Mouse (Mus musculus): ENCODE measurements around the gene Arhgef19. TPM values are rescaled to one million over a fixed set of nuclear protein-coding genes. Genes with fewer than 3 reads are reported as not detected.

Gene Arhgef19
- polyA plus RNA-seq, 1 experiment from 2014 or later = 10.9 TPM

GRCm38 (mm10) chr4:141297934-141298333, 58.6 kb downstream of the Arhgef19 start:
- no peaks in the 10 kb centered on the region for H3K9me3 ChIP-seq (replicated peaks)
- H3K27me3 ChIP-seq = peaks cover 97% of the 10 kb centered on the region
- no peak overlapping the region for H3K27ac ChIP-seq
- no peak overlapping the region for H3K4me3 ChIP-seq
- peaks cover 26% of the 10 kb centered on the region for H3K4me1 ChIP-seq
- no peak for ATAC-seq (ENCODE audit: low FRiP score)
- H3K9ac ChIP-seq = no peak overlapping the region
- 72% methylated on average over 7 of the region's 7 CpGs for WGBS
- no peak overlapping the region for H3K4me2 ChIP-seq (replicated peaks)
- H3K36me3 ChIP-seq = no peaks in the 10 kb centered on the region

GRCm38 (mm10) chr4:141299356-141299755, 60.1 kb downstream of the Arhgef19 start:
- whole genome bisulfite sequencing = 54% methylated on average over 13 of the region's 13 CpGs
- H3K9me3 ChIP-seq (replicated peaks) = no peaks in the 10 kb centered on the region
- no peak overlapping the region for H3K27ac ChIP-seq
- H3K36me3 ChIP-seq = no peaks in the 10 kb centered on the region
- H3K4me1 ChIP-seq = peaks cover 34% of the 10 kb centered on the region
- peaks cover 97% of the 10 kb centered on the region for H3K27me3 ChIP-seq
- no peak overlapping the region for H3K4me2 ChIP-seq (replicated peaks)
- no peak overlapping the region for H3K4me3 ChIP-seq
- ATAC-seq (ENCODE audit: low FRiP score) = no peak
- H3K9ac ChIP-seq = no peak overlapping the region

GRCm38 (mm10) chr4:141300196-141300595, 60.9 kb downstream of the Arhgef19 start:
- Histone ChIP-seq H3K9ac (no peak overlapping the region), H3K4me3 (no peak overlapping the region), H3K27me3 (peaks cover 95% of the 10 kb centered on the region), H3K36me3 (no peaks in the 10 kb centered on the region), H3K9me3 (replicated peaks) (no peaks in the 10 kb centered on the region), H3K27ac (no peak overlapping the region), H3K4me2 (replicated peaks) (no peak overlapping the region), H3K4me1 (peaks cover 36% of the 10 kb centered on the region)
- ATAC-seq (ENCODE audit: low FRiP score) = no peak
- 68% methylated on average over 4 of the region's 4 CpGs for WGBS

GRCm38 (mm10) chr4:141301116-141301553, 61.8 kb downstream of the Arhgef19 start, which contains the start of gene Epha2:
TSS of gene Epha2 (plus strand) at chr4:141301240.
- H3K4me3 ChIP-seq = peak within 1 kb of the TSS; percentile 51
- no peaks in the 10 kb centered on the region for H3K36me3 ChIP-seq
- peak within 1 kb of the TSS; percentile 76 for H3K4me2 ChIP-seq (replicated peaks)
- no peaks in the 10 kb centered on the region for H3K9me3 ChIP-seq (replicated peaks)
- WGBS = under 1% methylated on average over 35 of the region's 35 CpGs
- no peak within 1 kb of the TSS for H3K27ac ChIP-seq
- H3K4me1 ChIP-seq = peaks cover 37% of the 10 kb centered on the region
- peak within 1 kb of the TSS; percentile 58 for H3K9ac ChIP-seq
- H3K27me3 ChIP-seq = peaks cover 86% of the 10 kb centered on the region
- ATAC-seq (ENCODE audit: low FRiP score) = peak; percentile 72

- Histone ChIP-seq H3K9ac (peak overlapping the region; percentile 58), H3K27ac (no peak overlapping the region), H3K9me3 (replicated peaks) (no peaks in the 10 kb centered on the region), H3K4me3 (peak overlapping the region; percentile 51), H3K4me2 (replicated peaks) (peak overlapping the region; percentile 76), H3K27me3 (peaks cover 80% of the 10 kb centered on the region), H3K36me3 (no peaks in the 10 kb centered on the region), H3K4me1 (peaks cover 44% of the 10 kb centered on the region)
- 1% methylated on average over 48 of the region's 51 CpGs for WGBS
- no peak for ATAC-seq (ENCODE audit: low FRiP score)
These were observed 62.5 kb downstream of the Arhgef19 start for GRCm38 (mm10) chr4:141301591-141302427.

GRCm38 (mm10) chr4:141302428-141303401, 63.4 kb downstream of the Arhgef19 start:
- Histone ChIP-seq H3K27me3 (peaks cover 71% of the 10 kb centered on the region), H3K4me3 (peak overlapping the region; percentile 51), H3K4me1 (peaks cover 46% of the 10 kb centered on the region), H3K9me3 (replicated peaks) (no peaks in the 10 kb centered on the region), H3K36me3 (no peaks in the 10 kb centered on the region), H3K9ac (peak overlapping the region; percentile 58), H3K4me2 (replicated peaks) (peak overlapping the region; percentile 76), H3K27ac (no peak overlapping the region)
- no peak for ATAC-seq (ENCODE audit: low FRiP score)
- WGBS = 7% methylated on average over 26 of the region's 27 CpGs

GRCm38 (mm10) chr4:141303402-141304222, 64.3 kb downstream of the Arhgef19 start:
- peaks cover 62% of the 10 kb centered on the region for H3K27me3 ChIP-seq
- H3K27ac ChIP-seq = no peak overlapping the region
- 46% methylated on average over 7 of the region's 7 CpGs for WGBS
- H3K4me1 ChIP-seq = peaks cover 46% of the 10 kb centered on the region
- peak overlapping the region; percentile 76 for H3K4me2 ChIP-seq (replicated peaks)
- no peak for ATAC-seq (ENCODE audit: low FRiP score)
- H3K9ac ChIP-seq = no peak overlapping the region
- no peaks in the 10 kb centered on the region for H3K36me3 ChIP-seq
- 0 out of 2 replicates have a peak overlapping the region, but pooled peaks have one; percentile 5 for H3K4me3 ChIP-seq
- no peaks in the 10 kb centered on the region for H3K9me3 ChIP-seq (replicated peaks)

- ATAC-seq (ENCODE audit: low FRiP score) = no peak
- H3K4me3 ChIP-seq = no peak overlapping the region
- no peaks in the 10 kb centered on the region for H3K9me3 ChIP-seq (replicated peaks)
- H3K27ac ChIP-seq = no peak overlapping the region
- WGBS = 90% methylated on average over 4 of the region's 4 CpGs
- H3K36me3 ChIP-seq = no peaks in the 10 kb centered on the region
- H3K27me3 ChIP-seq = peaks cover 56% of the 10 kb centered on the region
- no peak overlapping the region for H3K4me2 ChIP-seq (replicated peaks)
- H3K4me1 ChIP-seq = peaks cover 46% of the 10 kb centered on the region
- H3K9ac ChIP-seq = no peak overlapping the region
These were observed 64.9 kb downstream of the Arhgef19 start for GRCm38 (mm10) chr4:141304223-141304611.

- 12% methylated on average over 8 of the region's 8 CpGs for WGBS
- Histone ChIP-seq H3K4me3 (no peak overlapping the region), H3K27me3 (peaks cover 37% of the 10 kb centered on the region), H3K9ac (no peak overlapping the region), H3K27ac (no peak overlapping the region; the same call in 1 of the 2 replicates), H3K4me2 (replicated peaks) (no peak overlapping the region), H3K4me1 (peaks cover 61% of the 10 kb centered on the region), H3K9me3 (replicated peaks) (no peaks in the 10 kb centered on the region), H3K36me3 (no peaks in the 10 kb centered on the region)
- no peak for ATAC-seq (ENCODE audit: low FRiP score)
These were observed 66.8 kb downstream of the Arhgef19 start for GRCm38 (mm10) chr4:141306057-141306456.

Measured in hindbrain, embryonic 12.5 days (tissue).